Mouse (Mus musculus) embryo, embryonic 10.5 days (tissue): ENCODE data around the gene Vstm2a.

ENCODE experiments used
- DNase-seq: peaks from one replicate; pipeline ENCODE4 v3.0.0-alpha.2; 2015; ENCODE audit warnings: low spot score

Gene Vstm2a

DNA sequence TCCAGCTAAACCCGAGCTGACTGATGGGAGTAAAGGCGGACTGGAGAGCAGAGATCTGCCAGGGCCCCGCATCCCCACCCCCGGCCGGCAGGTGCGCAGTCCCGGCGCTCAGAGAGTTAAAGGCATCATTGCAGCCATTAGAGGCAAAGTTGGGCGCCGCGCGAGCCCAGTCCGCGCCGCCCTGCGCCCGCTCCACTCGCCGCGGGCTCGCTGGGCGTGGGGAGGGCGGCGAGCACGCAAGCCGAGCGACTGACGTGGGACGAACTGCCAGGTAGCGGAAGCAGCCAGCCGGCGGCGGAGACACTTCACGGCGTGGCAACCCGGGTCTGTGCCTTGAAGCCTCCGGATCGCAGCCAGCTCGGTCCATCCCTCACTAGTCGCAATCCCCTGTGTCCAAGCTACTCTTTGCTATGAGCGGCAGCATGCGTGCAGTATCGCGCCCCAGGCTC, at the start of gene Vstm2a:
Gene Vstm2a (plus strand): TSS at position 252 of the 449 bp plus-strand sequence.
- DNase-seq, result peak; percentile 60

GRCm38 (mm10) chr11:16257011-16257410, 513 bp upstream of the Vstm2a start:
- DNase-seq, result peak; percentile 3

DNA sequence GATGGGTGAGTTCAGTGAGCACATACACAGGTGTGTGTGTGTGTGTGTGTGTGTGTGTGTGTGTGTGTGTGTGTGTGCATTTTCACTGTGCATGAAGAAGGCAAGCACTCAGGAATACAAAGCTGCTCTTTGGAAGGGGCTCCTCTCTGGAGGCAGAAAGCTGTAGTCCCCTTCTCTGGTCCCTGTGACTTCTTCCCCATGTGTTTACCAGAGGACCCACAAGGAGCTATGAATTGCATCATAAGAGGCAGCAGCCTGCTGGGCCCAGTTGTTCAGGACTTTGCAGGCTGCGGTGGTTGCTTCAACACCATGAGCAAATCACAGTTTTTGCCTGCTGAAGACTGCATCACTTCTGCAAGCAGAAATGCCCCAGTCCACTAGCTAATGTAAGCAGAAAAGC, 776 bp downstream of the Vstm2a start:
- peak; percentile 7 for DNase-seq

DNA sequence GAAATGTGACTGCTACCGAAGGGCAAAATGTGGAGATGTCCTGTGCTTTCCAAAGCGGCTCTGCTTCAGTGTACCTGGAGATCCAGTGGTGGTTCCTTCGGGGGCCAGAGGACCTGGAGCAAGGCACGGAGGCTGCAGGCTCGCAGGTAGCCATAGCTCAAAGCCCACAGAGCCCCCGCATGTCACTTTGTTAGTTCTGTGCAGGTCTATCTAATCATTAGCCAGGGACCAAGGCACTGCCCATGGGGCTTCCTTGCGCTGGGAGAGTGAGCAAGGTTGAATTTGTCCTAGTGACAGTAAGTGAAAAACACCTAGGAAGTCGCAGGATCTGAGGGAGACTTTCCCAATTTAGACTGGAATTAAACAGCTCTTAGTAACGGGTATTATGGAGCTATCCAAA, 2.4 kb downstream of the Vstm2a start:
- DNase-seq, result peak; percentile 12

DNA sequence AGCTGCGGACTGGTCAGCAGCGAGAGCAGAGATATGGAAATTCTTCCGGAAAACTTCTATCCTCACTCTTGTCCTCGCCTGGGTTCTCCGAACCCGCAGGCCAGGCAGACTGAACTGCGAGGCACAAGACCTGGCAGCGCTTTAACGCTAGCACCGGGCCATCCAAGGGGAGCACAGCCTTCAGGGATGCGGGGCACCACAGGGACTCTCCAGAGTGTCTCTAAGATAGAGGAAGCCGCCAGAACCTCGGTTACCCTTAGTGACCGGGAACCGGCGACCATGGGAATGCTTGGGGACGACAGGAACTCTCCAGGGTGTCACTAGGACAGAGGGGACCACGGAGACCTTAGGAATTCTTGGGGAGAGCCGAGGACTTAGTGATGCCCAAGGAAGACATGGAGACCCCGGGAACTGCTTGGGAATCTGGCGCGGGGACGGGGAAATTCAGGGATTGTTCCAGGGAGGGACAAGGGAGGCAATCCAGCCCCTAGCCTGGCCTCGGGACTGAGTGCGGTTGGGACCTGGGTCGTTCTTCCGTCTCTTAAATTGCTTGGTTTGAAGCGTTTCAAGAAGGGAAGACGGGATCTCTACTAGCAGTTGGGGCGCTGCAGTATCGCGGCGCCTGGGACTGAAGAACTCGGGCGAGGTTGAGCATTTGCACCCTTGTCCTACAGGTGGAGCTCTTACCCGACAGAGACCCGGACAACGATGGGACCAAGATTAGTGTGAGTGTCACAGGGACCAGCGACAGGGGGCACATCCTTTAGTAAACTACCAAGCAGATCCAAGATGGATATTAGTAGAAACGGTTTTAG, 3.4 kb downstream of the Vstm2a start:
- peak; percentile 91 for DNase-seq

DNA sequence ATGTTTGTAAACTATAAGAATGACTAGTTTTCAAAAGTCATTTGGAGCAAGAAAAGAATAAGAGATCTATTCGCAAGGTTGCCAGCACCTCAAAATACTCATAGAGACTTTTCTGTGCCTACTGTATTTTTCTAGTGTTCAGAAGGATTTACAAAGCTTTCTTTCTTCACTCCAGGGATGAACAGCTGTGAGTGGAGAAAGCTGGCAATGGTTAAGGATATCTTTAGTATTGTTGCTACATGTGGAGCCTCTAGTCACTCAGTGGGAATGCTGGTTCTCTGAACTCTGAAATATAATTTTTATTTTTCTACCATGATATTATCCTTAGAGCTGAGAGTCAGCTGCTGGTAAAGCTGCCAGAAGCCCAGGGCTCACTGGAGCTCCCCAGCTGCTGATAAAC, 10.9 kb downstream of the Vstm2a start:
- DNase-seq, result no peak

- DNase-seq, result no peak
These were observed 32.9 kb downstream of the Vstm2a start for GRCm38 (mm10) chr11:16290381-16290780.

DNA sequence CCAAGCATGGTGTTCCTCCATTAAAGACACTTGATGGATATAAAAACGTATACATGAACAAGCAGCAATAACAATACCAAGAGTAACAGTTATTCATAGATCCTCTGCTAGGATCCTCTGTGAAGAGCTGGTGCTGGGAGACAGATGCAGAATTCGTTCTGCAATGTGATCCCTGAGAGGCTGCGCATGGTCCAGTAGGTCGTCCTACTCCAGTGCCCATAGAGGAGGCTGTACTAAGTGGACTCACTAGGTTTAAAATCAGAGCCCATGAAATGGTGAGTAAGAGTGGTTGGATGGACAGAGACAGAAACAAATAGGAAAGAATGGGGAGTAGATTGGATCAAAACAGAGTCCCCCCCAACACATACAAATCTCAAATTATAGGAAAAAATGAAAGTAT, 35.4 kb downstream of the Vstm2a start:
- DNase-seq, result no peak

GRCm38 (mm10) chr11:16296521-16296920, 39.0 kb downstream of the Vstm2a start:
- DNase-seq, result no peak

- DNase-seq, result no peak
These were observed 42.0 kb downstream of the Vstm2a start for GRCm38 (mm10) chr11:16299492-16299891.

DNA sequence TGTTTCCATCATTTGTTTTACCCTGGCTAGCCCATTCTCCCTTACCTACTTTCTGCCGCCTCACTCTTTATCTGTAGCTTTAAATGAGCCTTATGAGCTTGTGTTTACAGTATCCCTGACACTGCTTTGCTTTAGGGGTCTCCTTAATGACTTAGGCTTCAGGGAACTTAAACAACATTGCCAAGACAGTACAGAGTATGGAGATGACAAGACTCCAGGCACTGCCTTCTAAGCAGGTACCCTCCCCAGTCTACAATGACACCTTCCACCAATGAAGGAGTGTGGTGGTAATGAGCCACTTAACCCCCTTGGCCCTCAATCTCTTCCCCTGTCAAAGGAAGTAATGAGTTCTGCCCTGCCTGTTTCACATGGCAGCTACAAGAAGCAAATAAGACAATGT, 42.4 kb downstream of the Vstm2a start:
- DNase-seq, result peak; percentile 4

GRCm38 (mm10) chr11:16300709-16301108, 43.2 kb downstream of the Vstm2a start:
- no peak for DNase-seq

- no peak for DNase-seq
These were observed 57.6 kb downstream of the Vstm2a start for GRCm38 (mm10) chr11:16315097-16315496.

GRCm38 (mm10) chr11:16345179-16345578, 87.7 kb downstream of the Vstm2a start:
- no peak for DNase-seq

GRCm38 (mm10) chr11:16345676-16346075, 88.2 kb downstream of the Vstm2a start:
- DNase-seq, result no peak

DNA sequence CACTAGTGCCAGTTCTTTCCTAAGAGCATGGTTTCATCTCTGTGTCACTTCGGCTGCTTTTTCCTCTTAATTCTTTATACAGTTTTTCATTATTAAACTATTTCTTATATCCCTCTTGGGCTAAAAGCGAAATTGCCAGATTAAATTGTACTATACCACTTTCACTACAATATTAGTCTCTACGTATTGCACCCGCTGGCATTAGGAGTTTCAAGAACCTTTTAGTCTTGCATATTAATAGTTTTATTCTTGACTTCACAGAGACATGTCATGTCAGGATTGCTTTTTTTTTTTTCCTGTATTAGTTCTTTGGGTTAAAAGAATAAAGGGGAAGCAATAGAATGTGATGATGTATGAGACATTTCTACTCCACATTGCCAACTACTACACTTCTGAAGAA, 94.4 kb downstream of the Vstm2a start:
- DNase-seq, result no peak

DNA sequence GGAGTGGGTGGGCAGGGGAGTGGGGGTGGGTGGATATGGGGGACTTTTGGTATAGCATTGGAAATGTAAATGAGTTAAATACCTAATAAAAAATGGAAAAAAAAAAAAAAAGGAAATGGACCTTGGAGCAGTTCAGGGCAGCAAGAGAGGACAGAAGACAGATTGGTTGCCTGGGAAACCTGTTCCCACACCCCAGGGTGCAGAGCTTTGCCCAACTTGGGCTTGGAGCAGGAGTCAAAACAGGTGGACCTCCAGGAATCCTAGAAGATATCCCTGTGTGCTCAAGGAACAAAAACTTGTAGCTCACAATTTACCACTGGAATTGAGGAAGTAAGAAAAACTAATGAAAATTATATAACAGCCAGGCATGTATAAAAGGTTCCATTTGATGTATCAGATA, 96.8 kb downstream of the Vstm2a start:
- DNase-seq, result no peak

DNA sequence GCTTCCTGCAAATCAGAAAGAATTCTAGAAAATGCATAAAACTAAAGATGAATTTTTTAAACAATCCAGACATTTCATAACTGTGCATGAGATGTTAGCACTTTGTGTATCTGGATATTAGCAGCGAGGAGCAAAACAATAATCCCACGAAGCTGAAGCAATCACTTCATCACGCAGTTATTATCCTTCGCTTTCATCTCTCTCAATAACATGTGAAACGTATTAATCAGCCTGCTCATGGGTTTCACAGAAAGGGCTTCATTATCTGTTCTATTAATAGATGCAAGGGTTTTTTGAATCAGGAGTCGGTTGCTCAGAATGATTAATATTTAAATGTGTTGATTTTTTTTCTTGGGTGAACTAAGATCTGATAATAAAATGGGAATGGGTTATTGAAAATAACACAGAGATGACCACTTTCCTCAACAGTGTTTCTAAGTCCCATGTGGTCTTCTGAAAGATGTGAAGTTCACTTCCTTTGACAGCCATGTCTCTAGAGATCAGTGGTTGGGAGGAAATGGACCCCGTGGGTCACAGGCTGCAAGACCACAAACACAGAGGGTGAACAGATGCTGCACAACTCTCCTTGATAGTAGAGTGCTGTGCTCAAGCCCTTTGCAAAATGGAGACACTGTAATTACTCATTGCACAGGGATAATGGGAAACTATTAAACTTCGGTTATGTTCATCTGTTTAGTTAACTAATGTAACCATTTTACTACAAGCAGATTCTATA, 109.5 kb downstream of the Vstm2a start:
- no peak for DNase-seq

DNA sequence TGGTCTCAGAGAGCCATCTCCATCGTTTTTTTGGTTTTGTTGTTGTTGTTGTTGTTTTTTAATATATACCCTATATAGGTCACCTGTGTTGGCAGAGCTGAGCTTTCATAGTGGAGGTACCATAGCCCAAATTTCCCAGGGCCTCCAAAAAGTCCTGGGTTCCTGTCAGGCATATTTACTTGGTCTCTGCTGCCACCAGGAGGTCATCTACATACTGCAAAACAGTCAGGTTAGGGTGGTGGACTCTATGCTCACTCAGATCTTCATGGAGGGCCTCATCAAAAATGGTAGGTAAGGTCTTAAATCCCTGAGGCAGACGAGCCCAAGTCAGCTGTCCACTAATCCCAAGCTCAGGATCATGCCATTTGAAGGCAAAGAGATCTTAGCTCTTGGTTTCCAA, 146.1 kb downstream of the Vstm2a start:
- peak; percentile 9 for DNase-seq

DNA sequence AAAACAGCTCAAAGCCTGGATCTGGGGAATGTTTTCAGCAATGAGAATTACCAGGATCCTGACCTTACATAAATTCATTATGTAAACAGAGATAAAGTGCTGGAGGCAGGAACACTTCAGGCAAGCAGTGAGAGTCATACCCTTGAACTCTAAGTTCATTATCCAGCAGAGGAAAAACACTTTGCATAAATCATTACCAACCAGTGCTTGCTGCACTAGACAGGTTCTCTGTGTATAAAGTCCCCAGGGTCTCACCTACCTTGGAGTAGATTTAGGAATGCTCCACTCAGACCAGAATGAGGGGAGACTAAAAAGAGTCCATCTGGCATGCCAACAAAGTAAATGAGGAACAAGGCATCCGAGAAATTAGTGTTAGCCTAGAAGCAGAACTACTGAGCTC, 154.2 kb downstream of the Vstm2a start:
- DNase-seq, result peak; percentile 3

DNA sequence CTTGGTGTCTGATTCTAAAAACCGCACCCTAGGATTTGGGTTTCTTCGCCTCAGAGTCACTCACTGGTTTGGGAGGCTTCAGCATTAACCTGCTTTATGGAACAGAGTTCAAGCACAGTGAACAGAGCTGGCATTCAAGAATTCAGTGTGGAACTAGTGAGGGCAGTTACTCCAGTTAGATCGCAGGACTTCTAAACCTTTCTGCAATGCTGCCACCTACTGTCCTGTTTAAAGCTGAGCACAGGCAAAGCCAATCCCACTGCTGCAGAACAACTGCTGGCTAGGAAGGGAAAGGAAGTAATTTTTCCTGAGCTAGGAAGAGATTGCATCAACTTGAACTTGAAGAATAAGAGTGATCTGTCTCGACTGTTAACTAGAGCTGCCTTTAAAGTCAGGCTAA, 155.1 kb downstream of the Vstm2a start:
- peak; percentile 87 for DNase-seq

- no peak for DNase-seq
These were observed 155.6 kb downstream of the Vstm2a start for GRCm38 (mm10) chr11:16413077-16413644.
